In the genomic region with DNA sequence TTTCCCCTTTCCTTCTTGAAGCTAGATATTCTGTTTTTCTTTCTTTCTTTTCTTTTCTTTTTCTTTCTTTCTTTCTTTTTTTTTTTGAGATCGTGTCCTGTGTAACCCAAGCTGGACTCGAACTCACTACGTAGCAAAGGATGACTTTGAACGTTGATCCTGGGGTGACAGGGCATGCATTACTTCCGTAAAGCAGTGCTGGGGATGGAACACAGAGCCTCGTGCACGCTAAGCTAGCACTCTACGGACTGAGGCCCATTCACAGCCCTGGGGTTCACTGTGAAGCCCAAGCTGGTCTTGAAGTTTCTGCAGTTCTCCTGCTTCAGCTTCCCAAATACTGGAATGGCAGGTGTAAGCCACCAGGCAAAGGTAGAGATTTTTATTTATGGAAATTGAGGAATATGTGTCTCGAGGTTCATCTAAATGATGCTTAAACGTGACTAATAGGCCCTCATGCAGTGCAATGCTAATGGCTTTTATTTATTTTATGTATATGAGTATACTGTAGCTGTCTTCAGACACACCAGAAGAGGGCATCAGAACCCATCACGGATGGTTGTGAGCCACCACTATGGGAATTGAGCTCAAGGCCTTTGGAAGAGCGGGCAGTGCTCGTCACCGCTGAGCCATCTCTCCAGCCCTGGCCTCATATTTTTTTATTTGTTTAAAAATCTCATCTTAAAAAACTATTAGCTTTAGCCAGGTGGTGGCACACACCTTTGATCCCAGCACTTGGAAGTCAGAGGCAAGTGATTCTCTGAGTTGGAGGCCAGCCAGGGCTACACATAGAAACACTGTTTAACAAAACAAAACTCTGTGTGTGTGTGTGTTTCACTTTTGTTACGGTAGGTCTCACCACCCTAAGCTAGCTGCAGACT, we compare ENCODE assay signal across 8 mouse cellular contexts. TPM values are rescaled to one million over a fixed set of nuclear protein-coding genes. Genes with fewer than 3 reads are reported as not detected.
DNase-seq lines count a peak whose midpoint lies in the region; ATAC-seq and TF ChIP-seq lines count a peak whose summit lies in the region.

No protein-coding gene starts in this region.

- H3K27me3 ChIP-seq in heart, embryonic 10.5 days (ENCODE audit: insufficient read depth, poor library complexity, severe bottlenecking) = no peaks in the 10 kb centered on the region
- H3K27me3 ChIP-seq in CH12.LX (replicated peaks) = no peaks in the 10 kb centered on the region
- no peaks in the 10 kb centered on the region for H3K27me3 ChIP-seq in hindbrain, embryonic 10.5 days (ENCODE audit: insufficient read depth, poor library complexity, severe bottlenecking)
- no peaks in the 10 kb centered on the region for H3K27me3 ChIP-seq in liver, embryonic 14.5 days (ENCODE audit: control insufficient read depth, insufficient read depth, low read length)

- 32% methylated on average over 15 of the region's 15 CpGs for WGBS in heart, embryonic 10.5 days
- 31% methylated on average over 15 of the region's 15 CpGs for WGBS in hindbrain, embryonic 10.5 days
- 16% methylated on average over 15 of the region's 15 CpGs for WGBS in liver, embryonic 14.5 days (ENCODE audit: insufficient replicate concordance)

- H3K4me2 ChIP-seq in CH12.LX (ENCODE audit: insufficient read depth, low read depth, poor library complexity, severe bottlenecking) = peak overlapping the region; percentile 94
- H3K4me2 ChIP-seq in liver, embryonic 14.5 days (ENCODE audit: low read depth) = peak overlapping the region; percentile 95

- no peak for TF ChIP-seq RAD21 in CH12.LX (IDR thresholded peaks at IDR 0.05; ENCODE audit: low read depth, low read length)

- H3K4me1 ChIP-seq in heart, embryonic 10.5 days = peaks cover 12% of the 10 kb centered on the region
- peaks cover 2 to 47% of the 10 kb centered on the region in 2 experiments; a peak in 3 of 4 replicates for H3K4me1 ChIP-seq in CH12.LX (ENCODE audit: control insufficient read depth in 1 of 2, insufficient read depth in 2 of 2)
- peaks cover 13% of the 10 kb centered on the region for H3K4me1 ChIP-seq in hindbrain, embryonic 10.5 days (replicated peaks)
- H3K4me1 ChIP-seq in liver, embryonic 14.5 days (replicated peaks; ENCODE audit: control insufficient read depth in 2 of 2, insufficient read depth in 2 of 2, low read length in 1 of 2) = peaks cover 6 to 12% of the 10 kb centered on the region in 2 experiments

- peak overlapping the region; percentile 99 for H3K9ac ChIP-seq in CH12.LX (ENCODE audit: insufficient read depth, low read depth)
- H3K9ac ChIP-seq in liver, embryonic 14.5 days (replicated peaks) = peak overlapping the region; percentile 90

- dilution Hi-C loops in CH12.LX (cut with MboI; ENCODE audit: extremely low pct_ligation_motif_present, extremely low pct_unique_long_range_greater_than_20kb, low sequenced_read_pairs) = no loop called here

- peak; percentile 34; the same call in 1 of the 2 replicates for ATAC-seq in liver, embryonic 14.5 days (ENCODE audit: insufficient read depth)

- no peak for TF ChIP-seq POLR2A in CH12.LX (IDR thresholded peaks at IDR 0.05; ENCODE audit: low read depth, low read length)

- H3K9me3 ChIP-seq in heart, embryonic 10.5 days = no peaks in the 10 kb centered on the region
- H3K9me3 ChIP-seq in CH12.LX (replicated peaks; ENCODE audit: low read length) = no peaks in the 10 kb centered on the region
- H3K9me3 ChIP-seq in hindbrain, embryonic 10.5 days = no peaks in the 10 kb centered on the region
- H3K9me3 ChIP-seq in liver, embryonic 14.5 days (ENCODE audit: control insufficient read depth, low read length) = no peaks in the 10 kb centered on the region

- H3K27ac ChIP-seq in heart, embryonic 10.5 days = peak overlapping the region; percentile 87
- H3K27ac ChIP-seq in CH12.LX (ENCODE audit: insufficient read depth, low read depth) = peak overlapping the region; percentile 69
- peak overlapping the region; percentile 89 for H3K27ac ChIP-seq in hindbrain, embryonic 10.5 days
- peak overlapping the region; percentile 48 for H3K27ac ChIP-seq in liver, embryonic 14.5 days

- H3K79me2 ChIP-seq in CH12.LX (replicated peaks; ENCODE audit: control insufficient read depth, extremely low read depth, insufficient read depth, poor library complexity, severe bottlenecking) = peaks cover 44% of the 10 kb centered on the region

- no peak for TF ChIP-seq EP300 in CH12.LX (IDR thresholded peaks at IDR 0.05; ENCODE audit: low read length)
- no peak for TF ChIP-seq EP300 in liver, embryonic 14.5 days (IDR thresholded peaks at IDR 0.05; ENCODE audit: low read depth)

- peak in 1 of 2 experiments; percentile 51; a peak in 2 of 4 replicates for TF ChIP-seq CTCF in CH12.LX (conservative IDR thresholded peaks at IDR 0.05 in 1 of 2, IDR thresholded peaks at IDR 0.05 in 1 of 2; ENCODE audit: low read depth in 2 of 2, low read length in 2 of 2)
- TF ChIP-seq CTCF in liver, embryonic 14.5 days (IDR thresholded peaks at IDR 0.05; ENCODE audit: low read depth) = peak; percentile 43

- in situ Hi-C loops in CH12.LX (cut with MboI; ENCODE audit: low pct_ligation_motif_present, low pct_unique_long_range_greater_than_20kb, low sequenced_read_pairs) = loop anchor here (5.0 kb wide), 2 partner anchors 34 to 86 kb away; a partner anchor contains a TSS

- H3K4me3 ChIP-seq in heart, embryonic 10.5 days = peak overlapping the region; percentile 86
- H3K4me3 ChIP-seq in CH12.LX (replicated peaks in 1 of 3; ENCODE audit: low read depth in 2 of 3, low read length in 2 of 3, poor library complexity in 1 of 3) = peak overlapping the region; percentile 98 to 100 (median 100)
- peak overlapping the region; percentile 81 for H3K4me3 ChIP-seq in hindbrain, embryonic 10.5 days
- peak overlapping the region; percentile 77 to 97 for H3K4me3 ChIP-seq in liver, embryonic 14.5 days (ENCODE audit: insufficient read depth in 1 of 2, low read depth in 2 of 2, low read length in 2 of 2)

- H3K36me3 ChIP-seq in heart, embryonic 10.5 days = peaks cover 20% of the 10 kb centered on the region
- H3K36me3 ChIP-seq in CH12.LX (replicated peaks in 1 of 2; ENCODE audit: control insufficient read depth in 1 of 2, insufficient read depth in 1 of 2, low read length in 1 of 2) = peaks cover 16 to 29% of the 10 kb centered on the region in 2 experiments
- H3K36me3 ChIP-seq in hindbrain, embryonic 10.5 days = peaks cover 23% of the 10 kb centered on the region
- H3K36me3 ChIP-seq in liver, embryonic 14.5 days (replicated peaks; ENCODE audit: control insufficient read depth, insufficient read depth, low read depth) = no peaks in the 10 kb centered on the region; the same call in 1 of the 2 replicates

- no peak for DNase-seq in heart, embryonic 10.5 days (ENCODE audit: low spot score)
- DNase-seq in heart, postnatal 4 days = no peak
- DNase-seq in CH12.LX (ENCODE audit: extremely low read depth) = peak; percentile 53
- no peak for DNase-seq in hindbrain, embryonic 10.5 days (ENCODE audit: low spot score)
- no peak for DNase-seq in liver, embryonic 14.5 days (ENCODE audit: low read depth in 3 of 3, low spot score in 3 of 3)
- DNase-seq in gastrocnemius, postnatal 10 days = no peak
- DNase-seq in right cerebral cortex, adult 18-20 months = no peak
- DNase-seq in gastrocnemius, adult 18-20 months (ENCODE audit: low spot score) = no peak

RNA-seq across cellular contexts. Expression of a gene that starts 2.1 kb away (rescaled TPM):
- polyA plus RNA-seq in heart, embryonic 10.5 days (2016; fragmentation: Nextera tagmentation; extraction: Ambion mirVana) = 271 and 300 TPM in 2 replicates
- 10 to 100 TPM; 75.2 to 78.2 TPM for total RNA-seq in heart, postnatal 4 days (2021)
- total RNA-seq in CH12.LX (2012; rRNA removed) (223 and 237 TPM in 2 replicates), CH12.LX (2014; rRNA removed) (219 and 222 TPM in 2 replicates)
- polyA plus RNA-seq in CH12.LX (2012; ENCODE audit: insufficient read length, low read depth) = 267 and 283 TPM in 2 replicates
- polyA plus RNA-seq in hindbrain, embryonic 10.5 days (2016; fragmentation: Nextera tagmentation; extraction: Ambion mirVana) = 366 and 403 TPM in 2 replicates
- 68.1 and 102 TPM in 2 replicates for polyA plus RNA-seq in liver, embryonic 14.5 days (2012; rRNA removed)
- 180 and 217 TPM in 2 replicates for polyA plus RNA-seq in liver, embryonic 14.5 days (2014; fragmentation: Nextera tagmentation; extraction: Ambion mirVana)
- 10 to 100 TPM; 18.8 to 25.7 TPM for total RNA-seq in gastrocnemius, postnatal 10 days (2021)
- total RNA-seq in gastrocnemius, adult 18-20 months (2021) = 10 to 100 TPM; 17.6 to 18.9 TPM

RNA-seq across cellular contexts. Expression of a gene that starts 23.3 kb away (rescaled TPM):
- polyA plus RNA-seq in heart, embryonic 10.5 days (2016; fragmentation: Nextera tagmentation; extraction: Ambion mirVana) = not detected in 2 replicates
- total RNA-seq in heart, postnatal 4 days (2021) = not detected
- total RNA-seq in CH12.LX (2012; rRNA removed) (0.08 and 0.13 TPM in 2 replicates), CH12.LX (2014; rRNA removed) (0.13 TPM in 1 of 2 replicates, not detected in the other)
- 2.3 and 4.0 TPM in 2 replicates for polyA plus RNA-seq in CH12.LX (2012; ENCODE audit: insufficient read length, low read depth)
- 0.09 and 0.12 TPM in 2 replicates for polyA plus RNA-seq in hindbrain, embryonic 10.5 days (2016; fragmentation: Nextera tagmentation; extraction: Ambion mirVana)
- polyA plus RNA-seq in liver, embryonic 14.5 days (2012; rRNA removed) = not detected in 2 replicates
- polyA plus RNA-seq in liver, embryonic 14.5 days (2014; fragmentation: Nextera tagmentation; extraction: Ambion mirVana) = not detected in 2 replicates
- under 1 TPM; 0.14 to 0.16 TPM for total RNA-seq in gastrocnemius, postnatal 10 days (2021)
- not detected for total RNA-seq in gastrocnemius, adult 18-20 months (2021)

RNA-seq across cellular contexts. Expression of a gene that starts 31.0 kb away (rescaled TPM):
- polyA plus RNA-seq in heart, embryonic 10.5 days (2016; fragmentation: Nextera tagmentation; extraction: Ambion mirVana) = 2.1 TPM in 2 replicates
- 10 to 100 TPM; 13.0 to 14.2 TPM for total RNA-seq in heart, postnatal 4 days (2021)
- total RNA-seq in CH12.LX (2012; rRNA removed) (6.5 and 8.7 TPM in 2 replicates), CH12.LX (2014; rRNA removed) (4.7 and 5.4 TPM in 2 replicates)
- 15.7 and 16.7 TPM in 2 replicates for polyA plus RNA-seq in CH12.LX (2012; ENCODE audit: insufficient read length, low read depth)
- polyA plus RNA-seq in hindbrain, embryonic 10.5 days (2016; fragmentation: Nextera tagmentation; extraction: Ambion mirVana) = 6.0 and 8.1 TPM in 2 replicates
- 1.5 and 1.8 TPM in 2 replicates for polyA plus RNA-seq in liver, embryonic 14.5 days (2012; rRNA removed)
- polyA plus RNA-seq in liver, embryonic 14.5 days (2014; fragmentation: Nextera tagmentation; extraction: Ambion mirVana) = 0.36 and 0.47 TPM in 2 replicates
- total RNA-seq in gastrocnemius, postnatal 10 days (2021) = 10 to 100 TPM; 10.1 to 12.8 TPM
- total RNA-seq in gastrocnemius, adult 18-20 months (2021) = 1 to 10 TPM; 1.7 to 3.0 TPM

RNA-seq across cellular contexts. Expression of a gene that starts 31.6 kb away (rescaled TPM):
- polyA plus RNA-seq in heart, embryonic 10.5 days (2016; fragmentation: Nextera tagmentation; extraction: Ambion mirVana) = 2.9 and 4.1 TPM in 2 replicates
- 1 to 10 TPM; 2.9 to 4.3 TPM for total RNA-seq in heart, postnatal 4 days (2021)
- total RNA-seq in CH12.LX (2012; rRNA removed) (89.7 and 100 TPM in 2 replicates), CH12.LX (2014; rRNA removed) (121 and 130 TPM in 2 replicates)
- 108 and 112 TPM in 2 replicates for polyA plus RNA-seq in CH12.LX (2012; ENCODE audit: insufficient read length, low read depth)
- 4.3 and 4.7 TPM in 2 replicates for polyA plus RNA-seq in hindbrain, embryonic 10.5 days (2016; fragmentation: Nextera tagmentation; extraction: Ambion mirVana)
- polyA plus RNA-seq in liver, embryonic 14.5 days (2012; rRNA removed) = 1.5 and 1.8 TPM in 2 replicates
- 1.3 and 1.7 TPM in 2 replicates for polyA plus RNA-seq in liver, embryonic 14.5 days (2014; fragmentation: Nextera tagmentation; extraction: Ambion mirVana)
- total RNA-seq in gastrocnemius, postnatal 10 days (2021) = 1 to 10 TPM; 1.8 to 3.2 TPM
- under 1 TPM; 0.57 to 0.83 TPM for total RNA-seq in gastrocnemius, adult 18-20 months (2021)

RNA-seq across cellular contexts. Expression of a gene that starts 56.0 kb away (rescaled TPM):
- 435 and 453 TPM in 2 replicates for polyA plus RNA-seq in heart, embryonic 10.5 days (2016; fragmentation: Nextera tagmentation; extraction: Ambion mirVana)
- total RNA-seq in heart, postnatal 4 days (2021) = 100 to 1,000 TPM; 250 to 262 TPM
- total RNA-seq in CH12.LX (2012; rRNA removed) (408 and 445 TPM in 2 replicates), CH12.LX (2014; rRNA removed) (432 and 470 TPM in 2 replicates)
- polyA plus RNA-seq in CH12.LX (2012; ENCODE audit: insufficient read length, low read depth) = 391 and 417 TPM in 2 replicates
- polyA plus RNA-seq in hindbrain, embryonic 10.5 days (2016; fragmentation: Nextera tagmentation; extraction: Ambion mirVana) = 502 and 539 TPM in 2 replicates
- 91.2 and 110 TPM in 2 replicates for polyA plus RNA-seq in liver, embryonic 14.5 days (2012; rRNA removed)
- 148 and 167 TPM in 2 replicates for polyA plus RNA-seq in liver, embryonic 14.5 days (2014; fragmentation: Nextera tagmentation; extraction: Ambion mirVana)
- 100 to 1,000 TPM; 151 to 159 TPM for total RNA-seq in gastrocnemius, postnatal 10 days (2021)
- total RNA-seq in gastrocnemius, adult 18-20 months (2021) = 10 to 100 TPM; 84.8 to 94.1 TPM
